Mouse (Mus musculus) midbrain, postnatal 0 days (tissue): Measurements from ENCODE around the gene Ablim2. TPM values are rescaled to one million over a fixed set of nuclear protein-coding genes. Genes with fewer than 3 reads are reported as not detected.

Experiments
- ATAC-seq: fragments of 200-750 bp; cut with Nextera tagmentation; 2 replicates; pipeline ENCODE4 v1.8.0; 2017; ENCODE audit warnings: moderate number of reproducible peaks, mild to moderate bottlenecking, moderate TSS enrichment, moderate library complexity; ENCODE audit not compliant: low FRiP score
- DNase-seq: peaks from one replicate; pipeline ENCODE4 v3.0.0-alpha.2; 2015; ENCODE audit warnings: low spot score
- H3K27ac ChIP-seq: fragments of 300-500 bp; sonication (generic); 2 replicates; pipeline ENCODE4 v1.5.1; 2014; ENCODE audit warnings: low read depth, mild to moderate bottlenecking, low read length, mixed read lengths
- H3K27me3 ChIP-seq: fragments of 300-500 bp; sonication (generic); 2 replicates; pipeline ENCODE4 v1.6.1; 2014; ENCODE audit warnings: low read length, control low read depth, mixed read lengths; ENCODE audit not compliant: insufficient read depth
- H3K36me3 ChIP-seq: fragments of 300-500 bp; sonication (generic); 2 replicates; pipeline ENCODE4 v1.6.1; 2014; ENCODE audit warnings: low read length, control low read depth, mixed read lengths; ENCODE audit not compliant: insufficient read depth
- H3K4me1 ChIP-seq: fragments of 300-500 bp; sonication (generic); 2 replicates; pipeline ENCODE4 v1.6.1; 2014; ENCODE audit warnings: mild to moderate bottlenecking, control low read depth, antibody characterized with exemption, low read length, mixed read lengths; ENCODE audit not compliant: insufficient read depth
- H3K4me2 ChIP-seq: fragments of 300-500 bp; sonication (generic); 2 replicates; pipeline ENCODE4 v1.6.1; 2014; ENCODE audit warnings: low read depth, mild to moderate bottlenecking, low read length, mixed read lengths; ENCODE audit not compliant: poor library complexity, severe bottlenecking
- H3K4me3 ChIP-seq: fragments of 300-500 bp; sonication (generic); 2 replicates; pipeline ENCODE4 v1.5.1; 2014; ENCODE audit warnings: low read depth, mild to moderate bottlenecking, low read length, moderate library complexity
- H3K9ac ChIP-seq: fragments of 300-500 bp; sonication (generic); replicated peaks from 2 replicates; pipeline ENCODE4 v1.6.1; 2014; ENCODE audit warnings: mild to moderate bottlenecking, low read length, moderate library complexity, mixed read lengths; ENCODE audit not compliant: poor library complexity, severe bottlenecking
- H3K9me3 ChIP-seq: fragments of 300-500 bp; sonication (generic); 2 replicates; pipeline ENCODE4 v1.6.1; 2016; ENCODE audit warnings: low read length, control low read depth
- CTCF ChIP-seq: IDR thresholded peaks from 2 replicates; pipeline ENCODE4 v1.5.1; 2016; ENCODE audit warnings: antibody characterized with exemption, mild to moderate bottlenecking
- WGBS: fragments of 180-500 bp; shearing (Covaris S2); extraction: QIAGEN DNeasy Blood & Tissue Kit; methylation state at CpG from one replicate; pipeline ENCODE4 v1.1.7; 2014; 5-methylcytosine and 5-hydroxymethylcytosine counted together
- polyA plus RNA-seq: library from polyadenylated mRNA; unstranded; fragments of >200 nt; fragmentation: Nextera tagmentation; extraction: Ambion mirVana; gene quantifications from 2 replicates; pipeline ENCODE4 v1.2.1, GENCODE M21; 2015
- total RNA-seq: library from RNA; depleted of rRNA; stranded (reverse); fragments of >200 nt; gene quantifications from 2 replicates; pipeline ENCODE4 v1.2.3, GENCODE M21; 2014; rRNA removed

Gene Ablim2
- total and polyA plus RNA-seq, 2 experiments from 2014 or later: 32.2 to 44.9 TPM

- Histone ChIP-seq H3K27me3 (no peaks in the 10 kb centered on the region), H3K36me3 (no peaks in the 10 kb centered on the region), H3K4me2 (no peak overlapping the region), H3K9ac (no peak overlapping the region), H3K4me1 (peaks cover 6% of the 10 kb centered on the region), H3K27ac (no peak overlapping the region), H3K9me3 (no peaks in the 10 kb centered on the region), H3K4me3 (no peak overlapping the region)
- ATAC-seq (no peak), DNase-seq (no peak)
- 93% methylated on average over 6 of the region's 6 CpGs for WGBS
- no peak for TF ChIP-seq CTCF
Measured at GRCm38 (mm10) chr5:35923448-35923847, 165.8 kb downstream of the Ablim2 start.

GRCm38 (mm10) chr5:35925171-35925634 is 167.5 kb downstream of the Ablim2 start:
- DNase-seq: peak; percentile 74
- H3K4me2 ChIP-seq: no peak overlapping the region
- no peak overlapping the region for H3K4me3 ChIP-seq
- 45% methylated on average over 12 of the region's 12 CpGs for WGBS
- no peak for ATAC-seq
- no peaks in the 10 kb centered on the region for H3K9me3 ChIP-seq
- no peak overlapping the region for H3K27ac ChIP-seq
- H3K27me3 ChIP-seq: no peaks in the 10 kb centered on the region
- peaks cover 5% of the 10 kb centered on the region; the same call in 1 of the 2 replicates for H3K4me1 ChIP-seq
- no peaks in the 10 kb centered on the region for H3K36me3 ChIP-seq
- TF ChIP-seq CTCF: no peak
- H3K9ac ChIP-seq: no peak overlapping the region

GRCm38 (mm10) chr5:35926511-35926910 is 168.8 kb downstream of the Ablim2 start:
- H3K4me1 ChIP-seq: peaks cover 5% of the 10 kb centered on the region; the same call in 1 of the 2 replicates
- no peak for TF ChIP-seq CTCF
- H3K27ac ChIP-seq: no peak overlapping the region
- H3K9ac ChIP-seq: no peak overlapping the region
- no peak for DNase-seq
- no peak for ATAC-seq
- no peak overlapping the region for H3K4me3 ChIP-seq
- H3K9me3 ChIP-seq: no peaks in the 10 kb centered on the region
- WGBS: 59% methylated on average over 8 of the region's 8 CpGs
- H3K4me2 ChIP-seq: no peak overlapping the region
- H3K27me3 ChIP-seq: no peaks in the 10 kb centered on the region
- H3K36me3 ChIP-seq: no peaks in the 10 kb centered on the region

GRCm38 (mm10) chr5:35931296-35931695 is 173.6 kb downstream of the Ablim2 start:
- WGBS: 58% methylated on average over 5 of the region's 5 CpGs
- Histone ChIP-seq H3K27me3 (no peaks in the 10 kb centered on the region), H3K4me2 (no peak overlapping the region), H3K27ac (no peak overlapping the region), H3K4me1 (peaks cover 12% of the 10 kb centered on the region; the same call in 1 of the 2 replicates), H3K36me3 (no peaks in the 10 kb centered on the region), H3K9ac (no peak overlapping the region), H3K4me3 (no peak overlapping the region), H3K9me3 (no peaks in the 10 kb centered on the region)
- ATAC-seq (no peak), DNase-seq (no peak)
- no peak for TF ChIP-seq CTCF

GRCm38 (mm10) chr5:35933059-35933458 is 175.4 kb downstream of the Ablim2 start:
- no peak overlapping the region for H3K4me3 ChIP-seq
- H3K4me2 ChIP-seq: no peak overlapping the region
- H3K27me3 ChIP-seq: no peaks in the 10 kb centered on the region
- H3K4me1 ChIP-seq: peaks cover 8% of the 10 kb centered on the region; the same call in 1 of the 2 replicates
- WGBS: 72% methylated on average over 10 of the region's 10 CpGs
- no peaks in the 10 kb centered on the region for H3K36me3 ChIP-seq
- no peak overlapping the region for H3K9ac ChIP-seq
- TF ChIP-seq CTCF: no peak
- no peak for DNase-seq
- no peak for ATAC-seq
- no peaks in the 10 kb centered on the region for H3K9me3 ChIP-seq
- H3K27ac ChIP-seq: no peak overlapping the region

Other genes with a start within 250 kb of the Ablim2 start
- 8.9 and 19.2 TPM in 2 replicates for gene Cpz, start 232.2 kb upstream of the Ablim2 start, total RNA-seq
- 1.7 and 2.3 TPM in 2 replicates for gene Cpz, start 232.2 kb upstream of the Ablim2 start, polyA plus RNA-seq
- 5.8 and 11.3 TPM in 2 replicates for gene Trmt44, start 182.8 kb upstream of the Ablim2 start, total RNA-seq
- 3.4 and 4.9 TPM in 2 replicates for gene Trmt44, start 182.8 kb upstream of the Ablim2 start, polyA plus RNA-seq
- gene Acox3, start 174.8 kb upstream of the Ablim2 start, total RNA-seq: 27.5 and 29.5 TPM in 2 replicates
- gene Acox3, start 174.8 kb upstream of the Ablim2 start, polyA plus RNA-seq: 13.5 and 15.6 TPM in 2 replicates
- 19.9 and 26.3 TPM in 2 replicates for gene Htra3, start 78.1 kb upstream of the Ablim2 start, total RNA-seq
- gene Htra3, start 78.1 kb upstream of the Ablim2 start, polyA plus RNA-seq: 20.9 and 22.0 TPM in 2 replicates
- 1.9 and 3.6 TPM in 2 replicates for gene Sh3tc1, start 17.9 kb upstream of the Ablim2 start, total RNA-seq
- gene Sh3tc1, start 17.9 kb upstream of the Ablim2 start, polyA plus RNA-seq: 1.8 TPM in 2 replicates
- 65.4 and 80.9 TPM in 2 replicates for gene Afap1, start 135.4 kb downstream of the Ablim2 start, total RNA-seq
- 43.5 and 43.8 TPM in 2 replicates for gene Afap1, start 135.4 kb downstream of the Ablim2 start, polyA plus RNA-seq